Mouse (Mus musculus) c-Kit-positive CD71-positive TER-119-negative erythroid progenitor cells, embryonic 14.5 days (primary cell): Measurements from ENCODE around the gene Peak1.

Experiments
- DNase-seq: peaks from one replicate; pipeline ENCODE4 v3.0.0-alpha.2; 2013; ENCODE audit warnings: low read depth

Peak1 gene

DNA sequence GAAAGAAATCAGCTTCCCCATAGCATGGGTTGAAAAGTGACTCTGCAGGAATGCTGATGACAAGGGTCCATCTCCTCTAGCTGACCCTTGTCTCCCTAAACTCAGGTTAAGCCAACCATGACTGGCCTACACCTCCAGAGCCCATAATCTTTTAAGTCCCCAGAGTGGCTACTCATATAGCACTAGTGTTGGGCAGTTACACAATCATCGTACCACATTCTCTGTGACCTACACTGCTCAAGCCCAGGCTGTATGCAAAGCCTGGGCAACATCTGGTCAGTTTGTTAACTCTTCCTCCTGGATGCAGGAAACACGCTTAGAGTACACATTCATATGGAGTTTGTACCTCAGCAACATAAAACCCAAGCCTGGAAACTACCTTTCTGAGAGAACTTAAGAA, 217.7 kb downstream of the Peak1 start:
- no peak for DNase-seq

DNA sequence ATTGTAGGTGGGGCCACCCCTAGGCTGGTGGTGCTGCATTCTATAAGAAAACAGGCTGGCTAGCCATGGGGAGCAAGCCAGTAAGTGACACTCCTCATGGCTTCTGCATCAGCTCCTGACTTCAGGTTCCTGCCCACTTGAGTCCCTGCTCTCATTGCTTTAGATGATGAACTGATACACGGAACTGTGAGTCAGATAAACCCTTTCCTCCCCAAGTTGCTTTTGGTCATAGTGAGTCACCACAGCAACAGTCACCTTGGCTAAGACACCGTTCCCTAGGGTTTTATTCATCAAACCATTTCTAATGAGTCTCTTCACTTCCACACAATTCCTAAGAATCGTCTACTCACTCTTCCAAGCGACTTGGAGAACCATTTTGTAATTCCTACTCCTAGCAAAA, 220.9 kb downstream of the Peak1 start:
- DNase-seq: no peak

DNA sequence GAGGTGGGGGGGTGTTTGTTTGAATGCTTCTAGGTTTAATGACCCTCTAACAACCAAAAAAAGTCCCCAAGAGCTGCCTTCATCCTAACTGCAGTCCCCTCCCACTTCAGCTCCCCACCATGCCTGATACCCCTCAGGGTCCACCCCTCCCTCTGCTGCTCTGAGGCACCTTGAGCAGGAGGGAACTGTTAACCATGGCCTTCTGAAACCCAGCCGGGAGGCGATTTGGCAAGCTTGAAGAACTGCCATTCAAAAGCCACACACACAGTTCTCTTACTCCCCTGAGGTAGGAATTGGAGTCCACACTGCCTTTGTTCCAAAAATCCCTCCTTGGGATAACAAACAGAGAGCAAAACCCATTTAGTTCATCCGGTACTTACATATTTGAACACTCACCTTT, 222.7 kb downstream of the Peak1 start:
- no peak for DNase-seq

DNA sequence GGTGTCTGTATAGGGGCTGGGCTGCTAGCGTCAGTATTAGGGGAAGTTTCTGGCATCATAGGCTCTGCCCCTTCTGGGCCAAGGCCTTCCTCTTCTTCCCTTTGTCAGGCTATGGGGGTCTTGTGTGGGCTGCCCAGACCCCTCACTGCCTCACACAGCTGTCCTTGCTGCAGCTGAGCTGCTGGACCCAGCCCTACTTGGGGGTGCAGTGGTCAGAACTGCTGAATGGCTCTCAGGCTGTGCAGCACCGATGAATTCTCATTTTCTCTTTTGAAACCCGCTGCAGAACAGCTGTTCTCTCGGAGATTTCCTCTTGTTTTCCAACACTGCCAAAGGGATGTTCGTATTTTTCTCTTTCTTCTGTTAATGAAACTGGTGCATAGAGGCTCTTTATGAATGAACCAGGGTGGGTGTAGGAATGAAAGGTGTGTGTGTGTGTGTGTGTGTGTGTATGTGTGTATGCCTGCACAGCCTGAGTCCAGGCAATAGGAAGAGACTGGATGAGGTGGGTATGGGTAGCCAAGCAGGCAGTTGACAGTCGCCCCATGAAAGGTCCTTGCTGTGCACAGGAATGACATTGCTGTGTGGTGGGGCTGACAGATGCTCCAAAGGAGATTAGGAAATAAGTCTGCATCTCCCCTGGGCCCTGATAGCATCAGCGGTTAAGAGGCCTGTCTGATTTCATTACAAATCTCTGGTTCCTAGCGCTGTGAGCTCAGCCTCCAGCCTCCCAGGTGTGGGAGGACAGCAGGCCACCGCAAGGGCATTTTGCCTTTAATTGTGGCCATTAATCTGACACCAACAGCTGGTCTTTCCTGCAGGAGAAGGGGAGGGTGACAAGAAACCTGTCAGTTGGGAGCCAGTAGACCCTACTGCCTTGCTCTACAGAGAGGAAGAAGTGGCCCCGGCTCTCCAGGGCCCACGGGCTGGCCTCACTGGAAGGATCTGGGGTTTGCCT, 226.1 kb downstream of the Peak1 start:
- DNase-seq: no peak

DNA sequence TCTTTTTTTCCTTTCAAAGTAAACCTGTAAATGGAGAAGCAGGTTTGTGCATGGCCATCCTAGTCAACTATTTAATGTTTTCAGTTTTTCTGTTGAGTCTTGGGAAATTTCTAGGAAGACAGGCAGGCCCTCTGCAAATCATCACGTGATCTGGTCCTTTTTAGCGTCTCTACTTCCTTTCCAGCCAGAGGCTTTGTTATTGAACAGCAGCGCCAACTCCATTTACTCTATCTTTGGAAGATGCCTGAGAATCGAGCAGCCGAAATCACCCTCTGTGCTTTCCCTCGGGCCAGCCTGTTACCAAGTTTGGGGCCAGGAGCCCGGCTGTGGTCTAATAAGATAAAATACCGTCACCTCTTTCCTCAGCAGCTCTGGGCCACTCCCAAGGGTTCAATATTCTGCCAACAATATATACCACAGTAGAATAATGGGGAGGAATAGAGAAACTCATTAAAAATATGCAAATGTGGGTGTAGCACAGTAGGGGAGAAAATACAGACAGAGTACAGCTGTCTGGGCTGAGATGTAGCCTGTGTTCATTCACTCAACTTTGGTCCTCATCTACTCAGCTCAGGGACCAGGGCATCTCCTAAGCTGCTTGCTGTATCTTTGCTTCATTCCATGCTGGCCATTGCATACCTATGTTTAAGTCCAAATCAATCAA, 237.6 kb downstream of the Peak1 start:
- DNase-seq: no peak

DNA sequence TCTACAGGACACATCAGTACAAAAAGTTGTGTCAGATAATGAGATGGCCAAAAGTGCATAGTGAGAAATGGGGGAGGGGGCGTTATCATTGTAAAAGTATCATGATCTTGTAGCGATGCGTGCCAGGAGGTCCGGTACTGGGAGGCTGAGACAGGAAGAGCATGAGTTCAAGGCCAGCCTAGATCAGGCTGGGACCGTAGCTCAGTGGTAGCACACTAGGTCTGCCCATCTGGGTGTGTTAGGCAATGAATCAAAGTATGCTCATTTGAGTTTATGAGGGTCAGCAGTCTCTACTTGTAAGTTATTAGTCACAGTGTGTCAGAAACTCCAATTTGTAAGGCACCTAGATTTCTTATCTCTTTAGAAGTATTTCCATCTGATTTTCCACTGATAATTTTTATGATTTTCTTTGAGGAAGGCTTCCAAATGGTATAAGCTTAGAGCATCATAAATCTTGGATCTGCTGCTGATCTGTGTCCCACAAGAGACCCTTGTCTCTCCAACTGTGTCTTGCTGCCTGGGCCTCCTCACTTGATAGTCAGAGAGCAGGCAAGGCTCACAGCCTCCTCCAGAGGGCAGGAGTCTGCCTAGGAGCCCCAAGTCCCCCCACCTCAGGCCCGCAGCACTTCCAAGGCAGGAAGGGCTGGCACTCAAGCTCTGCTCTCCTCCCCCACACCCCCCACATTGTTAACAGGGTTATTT, 238.3 kb downstream of the Peak1 start:
- DNase-seq: no peak

DNA sequence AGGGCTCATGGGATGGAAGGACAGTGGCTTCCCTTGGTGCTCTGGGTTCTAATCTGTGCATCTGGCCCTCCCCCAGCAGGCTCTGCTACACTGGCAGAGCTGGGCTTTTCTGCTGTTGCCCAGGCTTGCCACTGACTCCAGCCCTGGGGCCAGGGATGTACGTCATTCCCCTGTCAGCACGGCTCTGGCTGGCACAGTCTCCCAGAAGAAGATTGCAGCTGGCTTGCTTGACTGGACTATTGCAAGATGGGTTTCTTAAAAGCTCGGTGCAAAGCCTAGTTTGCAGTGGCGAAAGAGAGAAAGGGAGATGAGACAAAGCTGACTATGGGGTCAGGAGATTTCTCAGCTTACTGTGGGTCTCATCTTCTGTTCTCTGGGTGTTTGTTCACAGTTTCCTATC, 240.5 kb downstream of the Peak1 start:
- no peak for DNase-seq

DNA sequence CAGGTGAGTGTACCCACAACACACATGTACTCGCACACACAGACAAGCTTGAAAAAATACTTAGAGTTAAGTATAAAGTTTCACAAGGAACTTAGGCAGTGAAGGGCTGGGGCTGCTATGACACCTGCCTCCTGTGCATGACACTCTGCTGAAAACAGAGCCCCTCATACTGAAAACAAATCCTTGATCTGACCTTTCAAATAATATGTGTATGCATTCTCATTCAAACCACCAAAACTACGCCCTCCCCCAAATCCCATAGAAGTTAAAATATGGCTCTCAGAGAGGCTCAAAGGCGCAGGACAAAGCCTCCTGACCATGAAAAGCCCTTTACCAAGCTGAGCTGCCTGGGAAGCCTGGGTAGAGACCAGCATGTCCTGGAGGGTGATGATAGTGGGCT, 242.6 kb downstream of the Peak1 start:
- DNase-seq: no peak

DNA sequence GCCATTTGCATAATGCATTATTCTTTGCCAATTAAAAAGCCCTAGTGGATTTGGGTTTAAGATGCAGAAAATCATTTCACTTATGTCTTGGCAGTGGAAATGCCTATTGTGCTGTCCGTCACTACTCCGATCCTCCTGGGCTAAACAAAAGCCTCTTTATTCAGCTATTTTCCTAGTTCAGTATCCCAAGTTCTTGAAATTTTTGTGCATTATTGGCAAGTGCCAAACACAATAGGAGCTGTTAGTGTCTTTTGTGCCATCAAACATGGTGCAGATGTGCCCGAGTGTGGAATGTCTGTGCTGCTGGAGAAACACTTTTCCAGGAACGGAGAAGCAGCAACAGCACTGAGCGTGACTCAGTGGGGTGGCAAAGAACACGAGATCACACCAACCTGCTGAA, 250.2 kb downstream of the Peak1 start:
- no peak for DNase-seq

DNA sequence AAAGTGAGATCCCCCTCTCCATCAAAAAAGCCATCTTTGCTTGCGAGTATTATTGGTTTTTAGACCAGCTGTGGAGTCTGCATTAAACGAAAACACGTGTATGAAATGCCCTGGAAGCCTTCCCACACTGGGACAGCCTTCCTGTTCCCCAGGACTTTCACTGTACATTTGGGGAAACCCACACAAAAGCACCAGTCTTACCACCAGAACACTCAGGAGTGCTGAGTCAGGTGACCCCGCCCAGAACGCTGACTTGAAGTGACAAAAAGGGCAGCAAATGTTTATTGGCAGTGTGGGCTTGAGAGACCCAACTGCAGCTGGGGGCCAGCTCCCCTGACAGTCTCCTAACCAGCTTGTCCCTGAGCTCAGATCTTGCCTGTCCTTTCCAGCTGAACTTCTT, 251.7 kb downstream of the Peak1 start:
- peak; percentile 29 for DNase-seq

DNA sequence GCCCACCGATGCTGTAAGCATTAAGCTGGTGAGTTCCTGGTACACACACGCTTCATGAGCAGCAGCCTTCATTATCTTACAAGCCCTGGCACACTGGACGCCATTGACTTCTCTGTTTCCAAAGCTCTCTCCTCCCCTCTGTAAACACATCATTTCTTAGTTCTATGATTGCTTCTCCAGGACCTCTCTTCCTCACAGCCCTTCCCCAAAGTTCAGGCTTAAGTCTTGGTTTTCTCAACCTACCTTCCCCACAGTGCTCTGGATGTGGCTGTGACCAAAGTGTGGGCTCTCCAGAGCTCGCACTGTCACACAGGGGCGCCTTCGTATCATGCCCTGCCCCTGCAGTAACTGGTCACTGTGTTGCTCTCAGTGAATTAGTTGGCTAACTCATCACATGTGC, 252.5 kb downstream of the Peak1 start, which contains the start of gene Tspan3:
Gene Tspan3, minus strand, starts transcription at position 101 of the 400 bp plus-strand sequence.
- DNase-seq: no peak

DNA sequence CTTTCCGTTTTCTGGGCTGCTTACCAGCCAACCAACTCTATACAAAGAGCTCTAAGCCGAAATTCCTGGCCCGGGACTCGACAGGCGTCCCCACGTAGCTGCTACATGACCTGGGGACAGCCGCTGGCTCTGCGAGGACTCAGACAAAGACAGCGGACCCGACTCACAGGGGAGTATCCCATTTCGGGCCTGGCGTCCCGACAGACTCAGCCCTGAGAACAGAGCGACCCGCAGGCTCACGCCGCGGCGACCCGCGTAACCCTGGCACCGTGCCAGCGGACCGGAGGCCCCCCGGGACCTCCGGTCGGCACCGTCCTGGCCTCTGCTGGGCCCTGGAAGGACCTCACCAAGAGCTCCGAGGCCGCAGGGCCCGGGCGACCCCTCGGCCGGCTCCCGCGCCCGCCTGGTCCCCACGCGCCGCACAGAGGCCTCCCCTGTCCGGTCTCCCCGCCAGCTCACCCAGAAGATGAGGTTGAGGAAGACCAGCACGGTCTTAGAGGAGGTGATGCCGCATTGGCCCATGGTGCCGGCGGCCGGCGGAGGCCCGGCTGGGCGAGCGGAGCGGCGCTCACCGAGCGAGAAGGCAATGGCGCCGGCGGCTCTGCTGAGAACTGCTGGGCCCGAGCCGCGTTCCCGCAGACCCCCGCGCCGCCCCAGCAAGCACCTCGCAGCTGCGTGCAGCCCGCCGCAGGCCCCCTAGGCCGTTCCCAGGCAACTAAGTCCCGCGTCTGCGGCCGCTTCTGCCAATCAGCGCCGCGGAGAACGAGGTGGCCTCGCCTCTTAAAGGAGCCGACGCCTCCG, 257.3 kb downstream of the Peak1 start:
- DNase-seq: peak; percentile 67

DNA sequence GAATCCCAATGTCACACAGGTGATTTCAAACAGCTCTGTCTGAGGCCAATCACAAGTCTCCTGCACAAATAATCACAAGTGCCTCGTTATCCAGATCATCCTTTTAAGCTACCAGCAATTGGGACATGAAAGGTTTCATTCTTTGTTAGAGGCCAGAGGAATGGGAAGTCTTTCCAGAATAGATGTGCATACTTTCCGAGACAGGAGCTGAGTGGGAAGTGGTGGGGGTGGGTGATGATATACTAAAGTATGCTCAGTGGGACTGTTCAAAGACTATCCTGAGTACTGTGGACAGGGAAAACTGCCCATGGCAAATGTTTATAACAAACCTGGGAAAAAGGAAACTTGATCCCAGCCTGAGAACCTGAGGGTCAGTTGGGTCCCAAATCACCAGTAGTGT, 258.4 kb downstream of the Peak1 start:
- DNase-seq: no peak

DNA sequence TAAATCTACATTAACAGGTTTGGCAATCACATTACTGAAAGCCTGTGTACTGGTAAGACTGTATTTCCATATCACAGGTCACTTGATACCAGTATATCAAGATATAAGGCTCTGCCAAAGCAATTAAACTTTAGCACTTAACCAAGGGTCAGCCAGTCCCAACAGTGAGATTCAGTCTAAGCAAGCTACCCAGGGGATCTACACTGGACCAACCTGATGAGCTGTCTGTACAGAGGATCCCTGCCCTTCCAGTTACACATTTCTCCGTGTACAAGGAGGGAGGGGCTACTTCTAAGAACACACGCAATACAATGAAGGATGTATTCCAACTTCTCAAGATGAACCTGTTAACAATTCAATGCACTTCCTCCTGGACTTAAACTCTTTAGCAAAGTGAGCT, 259.8 kb downstream of the Peak1 start:
- DNase-seq: no peak

DNA sequence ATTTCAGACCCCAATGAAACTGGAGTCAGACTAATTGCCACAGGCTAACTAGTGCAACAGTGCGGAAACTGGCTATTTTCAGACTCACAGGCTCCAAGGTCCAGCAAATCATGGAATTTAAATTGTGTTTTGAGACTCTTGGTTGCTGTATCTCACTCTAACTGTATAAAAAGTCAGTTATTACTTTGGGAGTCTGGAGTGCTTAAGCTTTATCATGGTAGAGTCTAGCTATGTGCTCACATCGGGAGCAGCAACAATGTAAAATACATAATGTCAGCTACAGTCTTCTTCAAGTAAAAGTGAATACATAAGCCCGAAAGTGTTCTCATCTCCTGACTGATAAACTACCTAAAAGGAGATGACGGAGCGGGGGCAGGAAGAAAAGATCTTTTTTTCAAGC, 263.3 kb downstream of the Peak1 start:
- no peak for DNase-seq

DNA sequence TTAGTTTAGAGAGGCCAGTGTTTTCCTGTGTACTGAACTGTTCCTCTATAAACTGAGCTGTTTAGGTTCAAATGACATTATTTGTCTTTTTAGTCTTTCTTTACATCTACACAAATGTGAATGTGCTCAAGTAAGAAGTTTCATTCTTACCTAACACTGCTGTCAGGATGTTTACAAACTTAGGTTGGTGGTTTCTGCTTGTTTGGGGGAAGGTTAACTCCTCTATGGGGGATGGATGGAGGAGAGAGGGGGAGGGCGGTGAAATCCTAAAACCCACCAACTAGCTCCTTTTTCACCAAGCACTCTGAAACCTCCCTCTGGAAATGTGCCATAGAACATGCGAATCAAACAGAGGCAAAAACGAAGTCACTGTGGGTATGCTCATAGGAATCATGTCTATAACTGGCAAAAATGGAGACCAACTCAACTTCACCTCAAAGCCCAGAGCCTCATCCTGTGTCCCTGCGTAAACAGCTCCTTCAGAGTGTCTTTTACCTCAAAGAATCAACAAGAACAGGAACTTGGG, 265.3 kb downstream of the Peak1 start:
- DNase-seq: no peak

DNA sequence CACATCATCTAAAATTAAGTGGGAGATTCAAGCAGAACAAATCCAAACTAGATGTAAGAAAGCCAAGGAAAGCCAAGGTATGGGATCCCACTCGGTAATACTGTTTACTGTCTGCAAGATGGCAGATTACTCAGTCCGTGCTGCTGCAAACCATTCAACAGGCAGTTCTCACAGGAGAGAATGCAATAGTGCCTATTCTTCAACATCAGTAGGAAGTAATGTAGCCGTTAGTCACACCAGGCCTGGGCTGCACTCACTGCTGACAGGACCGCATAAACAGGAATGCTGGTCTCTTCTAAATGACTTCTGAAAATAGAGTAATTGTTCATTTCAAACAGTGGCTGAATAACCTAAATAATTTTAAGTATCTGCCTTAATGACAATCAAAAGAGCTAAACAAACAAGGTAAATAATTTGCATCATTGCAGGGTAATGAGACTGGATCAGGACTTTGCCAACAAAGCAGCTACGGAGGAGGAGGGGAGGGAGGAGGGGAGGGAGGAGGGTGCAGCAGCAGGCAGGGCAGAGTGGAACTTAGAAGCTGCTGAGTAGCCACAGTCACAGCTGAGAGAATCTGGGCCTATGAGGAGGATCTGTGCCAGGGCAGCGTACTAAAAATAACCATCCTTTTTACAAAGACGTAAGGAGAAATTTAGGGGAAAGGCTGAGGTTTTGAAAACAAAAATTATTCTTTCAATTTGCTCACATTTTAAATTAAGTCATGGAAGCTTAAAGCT, 266.0 kb downstream of the Peak1 start:
- DNase-seq: no peak
